9 mouse cellular contexts compared by ENCODE assay signal in the genomic region with DNA sequence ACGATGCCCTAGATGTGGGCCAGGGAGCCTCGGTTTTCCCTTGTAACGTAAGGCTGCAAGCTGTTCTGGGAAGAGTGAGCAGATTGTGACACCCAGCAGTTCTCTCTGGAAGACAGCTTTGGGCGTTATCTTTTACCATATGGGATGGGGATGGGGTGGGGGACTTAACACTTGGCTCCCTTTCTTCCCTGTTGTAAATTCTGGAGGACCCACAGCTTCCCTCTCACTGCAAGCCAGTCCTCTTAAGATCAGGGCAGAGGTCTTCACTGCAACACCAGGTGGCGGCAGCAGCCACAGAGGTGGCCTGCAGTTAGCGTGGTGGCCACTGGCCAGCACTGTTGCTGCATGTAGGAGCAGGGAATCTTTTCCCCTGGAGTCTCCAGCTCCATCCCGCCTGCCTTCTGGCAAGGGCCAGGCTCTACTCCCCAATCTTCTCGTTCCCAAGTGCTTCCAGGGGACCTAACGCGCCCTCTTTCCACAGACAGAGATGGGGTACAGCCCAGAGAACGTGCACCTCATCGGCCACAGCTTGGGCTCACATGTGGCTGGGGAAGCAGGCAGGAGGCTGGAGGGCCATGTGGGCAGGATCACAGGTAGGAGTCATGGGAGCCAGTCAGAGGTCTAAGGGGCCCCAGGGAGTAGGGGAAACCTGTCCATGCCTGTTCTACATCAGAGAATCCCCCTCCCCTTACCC. TPM values are rescaled to one million over a fixed set of nuclear protein-coding genes. Genes with fewer than 3 reads are reported as not detected.
A peak's percentile ranks its signal among the peaks of the same experiment; 100 is the strongest.
DNase-seq lines count a peak whose midpoint lies in the region; ATAC-seq lines count a peak whose summit lies in the region.
"Had no signal": no experiment of that assay in that cellular context is flagged by ENCODE, and none has a peak within 500 bp of the region (broad histone marks: within the 10 kb centered on the region; RNA-seq: fewer than 3 reads in every experiment).

No protein-coding gene starts in this region.

- H3K36me3 ChIP-seq in midbrain, embryonic 12.5 days: no peaks in the 10 kb centered on the region
- H3K36me3 ChIP-seq in stomach, embryonic 14.5 days (ENCODE audit: control insufficient read depth, insufficient read depth, low read length): no peaks in the 10 kb centered on the region
- H3K36me3 ChIP-seq: embryonic facial prominence, embryonic 15.5 days had no signal

- 0 out of 2 replicates have a peak overlapping the region, but pooled peaks have one; percentile 17 for H3K4me2 ChIP-seq in midbrain, embryonic 12.5 days (replicated peaks)
- no peak overlapping the region for H3K4me2 ChIP-seq in stomach, embryonic 14.5 days (replicated peaks; ENCODE audit: low read depth, low read length)
- H3K4me2 ChIP-seq: embryonic facial prominence, embryonic 15.5 days had no signal

- ATAC-seq in midbrain, embryonic 12.5 days (ENCODE audit: low FRiP score, low read depth): peak; percentile 56; the same call in 1 of the 2 replicates
- peak; percentile 54; the same call in 1 of the 2 replicates for ATAC-seq in stomach, embryonic 14.5 days (ENCODE audit: insufficient number of reproducible peaks, insufficient read depth, low FRiP score, low read depth)

- no peak overlapping the region for H3K27ac ChIP-seq in midbrain, embryonic 12.5 days (replicated peaks)
- no peak overlapping the region for H3K27ac ChIP-seq in stomach, embryonic 14.5 days (ENCODE audit: low read length)
- H3K27ac ChIP-seq: embryonic facial prominence, embryonic 15.5 days had no signal

- intact Hi-C loops in left cerebral cortex, postnatal 36 days (cut with DNase I): loop anchor here (2.0 to 10.0 kb wide), 2 partner anchors 140 to 442 kb away; no protein-coding TSS in a partner anchor

- peaks cover 9% of the 10 kb centered on the region; the same call in 1 of the 2 replicates for H3K4me1 ChIP-seq in midbrain, embryonic 12.5 days
- H3K4me1 ChIP-seq in stomach, embryonic 14.5 days (ENCODE audit: control insufficient read depth, insufficient read depth, low read length): no peaks in the 10 kb centered on the region

- no peak overlapping the region for H3K4me3 ChIP-seq in midbrain, embryonic 12.5 days
- H3K4me3 ChIP-seq in stomach, embryonic 14.5 days (ENCODE audit: low read depth, low read length): no peak overlapping the region
- H3K4me3 ChIP-seq: embryonic facial prominence, embryonic 15.5 days had no signal

- DNase-seq in adipocyte (ENCODE audit: low spot score): peak; percentile 72
- DNase-seq in embryo, embryonic 11.5 days (ENCODE audit: low read depth, low spot score): peak; percentile 40
- DNase-seq in heart, adult 18-20 months: peak; percentile 55 to 56
- DNase-seq in kidney, adult 18-20 months: peak; percentile 47
- peak; percentile 71 to 73 for DNase-seq in left cerebral cortex, postnatal 36 days (ENCODE audit: low spot score in 2 of 2)
- no peak for DNase-seq in thymus, postnatal 0 days (ENCODE audit: low spot score)

- 16% methylated on average over 12 of the region's 12 CpGs for WGBS in midbrain, embryonic 12.5 days
- 12% methylated on average over 12 of the region's 12 CpGs for WGBS in stomach, embryonic 14.5 days

- peaks cover 9% of the 10 kb centered on the region; the same call in 1 of the 2 replicates for H3K27me3 ChIP-seq in midbrain, embryonic 12.5 days
- no peaks in the 10 kb centered on the region for H3K27me3 ChIP-seq in stomach, embryonic 14.5 days (ENCODE audit: control insufficient read depth, insufficient read depth, low read length)
- H3K27me3 ChIP-seq: embryonic facial prominence, embryonic 15.5 days had no signal

- no peak overlapping the region for H3K9ac ChIP-seq in midbrain, embryonic 12.5 days (replicated peaks)
- no peak overlapping the region for H3K9ac ChIP-seq in stomach, embryonic 14.5 days (replicated peaks; ENCODE audit: low read depth, low read length)
- H3K9ac ChIP-seq: embryonic facial prominence, embryonic 15.5 days had no signal

- H3K9me3 ChIP-seq in midbrain, embryonic 12.5 days: no peaks in the 10 kb centered on the region
- no peaks in the 10 kb centered on the region for H3K9me3 ChIP-seq in stomach, embryonic 14.5 days (ENCODE audit: control insufficient read depth, low read depth, low read length)
- H3K9me3 ChIP-seq: embryonic facial prominence, embryonic 15.5 days had no signal

RNA-seq across cellular contexts. Expression of a gene that starts 3.5 kb away (rescaled TPM):
- total RNA-seq in heart, adult 18-20 months (2021): not detected
- under 1 TPM in 1 of 2 experiments, not detected in 1; 0.20 TPM for total RNA-seq in left cerebral cortex, postnatal 36 days (2021)
- not detected in 2 replicates for polyA plus RNA-seq in midbrain, embryonic 12.5 days (2016; fragmentation: Nextera tagmentation; extraction: Ambion mirVana)
- 1.1 and 3.0 TPM in 2 replicates for polyA plus RNA-seq in stomach, embryonic 14.5 days (2014; fragmentation: Nextera tagmentation; extraction: Ambion mirVana)
- polyA plus RNA-seq in thymus, postnatal 0 days (2015; fragmentation: Nextera tagmentation; extraction: Ambion mirVana): 0.12 and 0.23 TPM in 2 replicates

RNA-seq across cellular contexts. Expression of a gene that starts 31.3 kb away (rescaled TPM):
- not detected for total RNA-seq in heart, adult 18-20 months (2021)
- 1 to 10 TPM in 1 of 2 experiments, not detected in 1; 1.1 TPM for total RNA-seq in left cerebral cortex, postnatal 36 days (2021)
- polyA plus RNA-seq in midbrain, embryonic 12.5 days (2016; fragmentation: Nextera tagmentation; extraction: Ambion mirVana): not detected in 2 replicates
- polyA plus RNA-seq in stomach, embryonic 14.5 days (2014; fragmentation: Nextera tagmentation; extraction: Ambion mirVana): not detected in 2 replicates
- polyA plus RNA-seq in thymus, postnatal 0 days (2015; fragmentation: Nextera tagmentation; extraction: Ambion mirVana): not detected in 2 replicates
- polyA plus RNA-seq: embryonic facial prominence, embryonic 15.5 days had no signal

RNA-seq across cellular contexts. Expression of a gene that starts 34.3 kb away (rescaled TPM):
- under 1 TPM in 1 of 2 experiments, not detected in 1; 0.75 TPM for total RNA-seq in heart, adult 18-20 months (2021)
- under 1 TPM in 1 of 2 experiments, not detected in 1; 0.67 TPM for total RNA-seq in left cerebral cortex, postnatal 36 days (2021)
- polyA plus RNA-seq in midbrain, embryonic 12.5 days (2016; fragmentation: Nextera tagmentation; extraction: Ambion mirVana): 0.19 TPM in 1 of 2 replicates, not detected in the other
- polyA plus RNA-seq in stomach, embryonic 14.5 days (2014; fragmentation: Nextera tagmentation; extraction: Ambion mirVana): 254 TPM in 1 of 2 replicates, not detected in the other
- 0.25 TPM in 1 of 2 replicates, not detected in the other for polyA plus RNA-seq in thymus, postnatal 0 days (2015; fragmentation: Nextera tagmentation; extraction: Ambion mirVana)
